Mouse (Mus musculus): Measurements from ENCODE around the gene Cxcr5. TPM values are rescaled to one million over a fixed set of nuclear protein-coding genes. Genes with fewer than 3 reads are reported as not detected.

Gene Cxcr5
- polyA plus RNA-seq, 1 experiment, result not detected

DNA sequence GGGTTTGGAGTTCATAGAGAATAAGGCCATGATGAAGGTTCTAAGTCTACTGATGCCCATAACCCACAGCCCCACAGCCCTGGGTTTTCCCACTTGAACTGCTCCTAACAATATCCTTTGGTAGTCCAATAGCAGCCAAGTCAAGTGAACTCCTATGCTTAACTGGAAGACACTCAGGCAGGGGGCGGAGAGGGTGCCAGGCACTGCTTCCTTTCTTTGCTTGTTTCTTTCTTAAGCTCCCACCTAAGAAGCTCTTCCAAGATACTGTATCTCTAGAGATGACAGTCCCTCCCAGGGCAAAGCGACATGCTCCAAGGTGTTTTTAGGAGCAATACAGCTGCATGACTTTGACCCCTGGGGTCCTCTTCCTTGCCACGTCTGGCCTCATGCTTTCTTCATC is 36.7 kb downstream of the Cxcr5 start:
- H3K79me3 ChIP-seq (ENCODE audit: low read depth), result no peaks in the 10 kb centered on the region
- TF ChIP-seq MAX (IDR thresholded peaks at IDR 0.05) (no peak), CEBPB (IDR thresholded peaks at IDR 0.05; ENCODE audit: low read depth) (no peak), FOSL1 (IDR thresholded peaks at IDR 0.05; ENCODE audit: insufficient read depth, low read length, poor library complexity, severe bottlenecking) (no peak), MYOG (IDR thresholded peaks at IDR 0.05; ENCODE audit: control insufficient read depth, extremely low read depth, insufficient read length) (no peak), USF1 (IDR thresholded peaks at IDR 0.05; ENCODE audit: low read depth) (no peak), MYOD1 (IDR thresholded peaks at IDR 0.05; ENCODE audit: control insufficient read depth, insufficient read length, low read depth) (no peak), CTCF (IDR thresholded peaks at IDR 0.05; ENCODE audit: control insufficient read depth, insufficient read depth, insufficient read length) (no peak)
- no peaks in the 10 kb centered on the region for H3K36me3 ChIP-seq (ENCODE audit: control insufficient read depth, insufficient read depth)
- no peaks in the 10 kb centered on the region for H3K79me2 ChIP-seq (ENCODE audit: control insufficient read depth, insufficient read depth)
- H3K27me3 ChIP-seq (ENCODE audit: control insufficient read depth, insufficient read depth, insufficient read length), result peaks cover 5% of the 10 kb centered on the region
- H3ac ChIP-seq (ENCODE audit: control insufficient read depth, insufficient read length, low read depth), result no peak overlapping the region
- H3K4me3 ChIP-seq (ENCODE audit: insufficient read depth, poor library complexity, severe bottlenecking), result no peak overlapping the region

DNA sequence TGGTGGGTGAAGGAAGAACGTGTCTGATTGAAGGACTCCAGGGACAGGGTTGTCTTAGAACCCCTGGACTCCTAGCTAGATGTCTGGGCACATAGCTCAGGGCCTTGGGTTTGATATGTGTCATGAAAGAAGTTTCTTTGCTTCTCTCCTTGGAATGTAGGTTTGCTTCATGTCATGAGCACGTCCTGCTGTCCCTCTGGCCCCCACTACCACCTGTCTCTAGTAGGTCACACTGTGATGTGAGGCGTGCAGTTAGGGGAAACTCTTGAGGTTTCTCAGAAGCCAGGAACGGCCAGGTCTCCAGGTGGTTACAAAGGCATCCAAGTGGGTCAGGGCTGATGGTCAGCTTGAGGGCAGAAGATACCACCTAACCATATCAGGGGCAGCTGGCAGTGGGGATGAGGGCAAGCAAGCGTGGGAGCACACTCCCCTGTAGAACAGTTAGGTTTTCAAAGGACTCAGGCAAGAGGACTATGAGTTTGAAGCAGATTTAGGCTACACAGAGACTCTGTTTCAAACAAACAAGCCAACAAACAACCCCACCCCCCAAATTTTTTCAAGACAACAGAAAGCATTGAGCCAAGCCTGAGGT is 37.3 kb downstream of the Cxcr5 start:
- H3K79me3 ChIP-seq (ENCODE audit: low read depth), result no peaks in the 10 kb centered on the region
- H3K79me2 ChIP-seq (ENCODE audit: control insufficient read depth, insufficient read depth), result no peaks in the 10 kb centered on the region
- H3K27me3 ChIP-seq (ENCODE audit: control insufficient read depth, insufficient read depth, insufficient read length), result peaks cover 5% of the 10 kb centered on the region
- TF ChIP-seq FOSL1 (IDR thresholded peaks at IDR 0.05; ENCODE audit: insufficient read depth, low read length, poor library complexity, severe bottlenecking) (no peak), MYOD1 (IDR thresholded peaks at IDR 0.05; ENCODE audit: control insufficient read depth, insufficient read length, low read depth) (no peak), USF1 (IDR thresholded peaks at IDR 0.05; ENCODE audit: low read depth) (no peak)
- no peak overlapping the region for H3ac ChIP-seq (ENCODE audit: control insufficient read depth, insufficient read length, low read depth)
- no peak overlapping the region for H3K4me3 ChIP-seq (ENCODE audit: insufficient read depth, poor library complexity, severe bottlenecking)
- no peaks in the 10 kb centered on the region for H3K36me3 ChIP-seq (ENCODE audit: control insufficient read depth, insufficient read depth)

DNA sequence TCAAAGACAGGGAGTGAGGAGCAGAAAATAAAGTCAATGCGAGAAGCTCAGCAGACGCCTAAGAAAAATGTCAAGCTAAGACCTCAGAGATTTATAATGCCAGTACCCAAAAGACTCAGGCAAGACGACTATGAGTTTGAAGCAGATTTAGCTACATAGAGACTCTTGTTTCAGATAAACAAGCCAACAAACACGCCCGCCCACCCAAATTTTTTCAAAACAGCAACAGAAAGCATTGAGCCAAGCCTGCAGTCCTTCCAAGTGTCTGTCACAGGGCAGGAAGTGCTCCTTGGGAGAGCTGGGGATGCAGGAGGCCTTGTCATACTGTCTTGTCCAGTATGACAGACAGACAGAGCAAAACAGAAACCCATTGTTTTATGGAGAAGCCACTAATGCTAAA is 38.0 kb downstream of the Cxcr5 start:
- no peaks in the 10 kb centered on the region for H3K36me3 ChIP-seq (ENCODE audit: control insufficient read depth, insufficient read depth)
- TF ChIP-seq FOSL1 (IDR thresholded peaks at IDR 0.05; ENCODE audit: insufficient read depth, low read length, poor library complexity, severe bottlenecking), result no peak
- no peak for TF ChIP-seq MYOD1 (IDR thresholded peaks at IDR 0.05; ENCODE audit: control insufficient read depth, insufficient read length, low read depth)
- TF ChIP-seq MAX (IDR thresholded peaks at IDR 0.05), result no peak
- TF ChIP-seq CEBPB (IDR thresholded peaks at IDR 0.05; ENCODE audit: low read depth), result no peak
- TF ChIP-seq MYOG (IDR thresholded peaks at IDR 0.05; ENCODE audit: control insufficient read depth, extremely low read depth, insufficient read length), result no peak
- no peak for TF ChIP-seq CTCF (IDR thresholded peaks at IDR 0.05; ENCODE audit: control insufficient read depth, insufficient read depth, insufficient read length)
- no peak for TF ChIP-seq USF1 (IDR thresholded peaks at IDR 0.05; ENCODE audit: low read depth)
- H3K79me3 ChIP-seq (ENCODE audit: low read depth), result no peaks in the 10 kb centered on the region
- no peak overlapping the region for H3K4me3 ChIP-seq (ENCODE audit: insufficient read depth, poor library complexity, severe bottlenecking)
- H3K27me3 ChIP-seq (ENCODE audit: control insufficient read depth, insufficient read depth, insufficient read length), result peaks cover 5% of the 10 kb centered on the region
- no peak overlapping the region for H3ac ChIP-seq (ENCODE audit: control insufficient read depth, insufficient read length, low read depth)
- H3K79me2 ChIP-seq (ENCODE audit: control insufficient read depth, insufficient read depth), result no peaks in the 10 kb centered on the region

DNA sequence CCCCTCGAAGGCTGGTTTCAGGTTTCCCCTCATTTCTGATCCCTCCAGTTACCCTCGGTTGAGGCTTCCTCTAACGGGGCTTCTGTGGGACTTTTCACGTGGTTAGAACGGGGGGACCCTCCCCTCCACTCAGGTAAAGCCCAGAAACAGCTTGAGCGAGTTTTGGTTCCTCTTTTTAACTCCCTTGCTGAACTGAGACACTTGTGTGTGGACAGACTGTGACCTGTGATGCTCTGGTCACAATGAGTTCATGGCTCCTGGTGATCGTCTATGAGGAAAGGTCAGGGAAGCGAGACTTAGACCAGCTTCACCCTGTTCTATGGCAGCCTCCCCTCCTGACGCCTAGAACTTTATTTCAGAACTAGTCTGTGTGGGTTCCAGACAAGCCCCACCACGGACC is 39.8 kb downstream of the Cxcr5 start:
- Histone ChIP-seq H3K36me3 (ENCODE audit: control insufficient read depth, insufficient read depth) (no peaks in the 10 kb centered on the region), H3K79me2 (ENCODE audit: control insufficient read depth, insufficient read depth) (no peaks in the 10 kb centered on the region), H3K79me3 (ENCODE audit: low read depth) (no peaks in the 10 kb centered on the region), H3K27me3 (ENCODE audit: control insufficient read depth, insufficient read depth, insufficient read length) (peaks cover 5% of the 10 kb centered on the region), H3K4me3 (ENCODE audit: insufficient read depth, poor library complexity, severe bottlenecking) (no peak overlapping the region), H3ac (ENCODE audit: control insufficient read depth, insufficient read length, low read depth) (no peak overlapping the region)
- no peak for TF ChIP-seq CEBPB (IDR thresholded peaks at IDR 0.05; ENCODE audit: low read depth)
- TF ChIP-seq CTCF (IDR thresholded peaks at IDR 0.05; ENCODE audit: control insufficient read depth, insufficient read depth, insufficient read length), result no peak
- TF ChIP-seq FOSL1 (IDR thresholded peaks at IDR 0.05; ENCODE audit: insufficient read depth, low read length, poor library complexity, severe bottlenecking), result no peak
- no peak for TF ChIP-seq MAX (IDR thresholded peaks at IDR 0.05)
- TF ChIP-seq MYOD1 (IDR thresholded peaks at IDR 0.05; ENCODE audit: control insufficient read depth, insufficient read length, low read depth), result no peak
- no peak for TF ChIP-seq USF1 (IDR thresholded peaks at IDR 0.05; ENCODE audit: low read depth)
- no peak for TF ChIP-seq MYOG (IDR thresholded peaks at IDR 0.05; ENCODE audit: control insufficient read depth, extremely low read depth, insufficient read length)

DNA sequence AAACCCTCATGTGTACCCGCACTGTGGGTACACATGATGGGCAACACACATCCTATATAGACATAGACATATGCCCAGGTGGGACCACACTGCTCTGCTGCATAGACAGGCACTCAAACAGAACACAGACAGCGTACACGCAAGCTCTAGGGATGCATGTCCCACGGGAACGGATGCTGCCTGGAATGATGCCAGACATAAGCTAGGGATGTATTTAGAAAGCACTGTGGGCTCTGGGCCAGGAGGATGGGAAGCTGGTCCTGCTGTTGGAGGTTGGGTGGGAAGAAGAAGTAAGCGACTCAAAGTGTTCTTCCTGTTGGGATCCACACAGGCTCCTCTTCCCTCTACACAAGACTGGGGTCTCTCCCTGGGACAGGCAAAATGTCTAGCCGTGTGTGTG is 43.6 kb downstream of the Cxcr5 start:
- Histone ChIP-seq H3K4me3 (ENCODE audit: insufficient read depth, poor library complexity, severe bottlenecking) (no peak overlapping the region), H3ac (ENCODE audit: control insufficient read depth, insufficient read length, low read depth) (no peak overlapping the region), H3K79me2 (ENCODE audit: control insufficient read depth, insufficient read depth) (no peaks in the 10 kb centered on the region), H3K79me3 (ENCODE audit: low read depth) (no peaks in the 10 kb centered on the region), H3K27me3 (ENCODE audit: control insufficient read depth, insufficient read depth, insufficient read length) (no peaks in the 10 kb centered on the region), H3K36me3 (ENCODE audit: control insufficient read depth, insufficient read depth) (no peaks in the 10 kb centered on the region)
- TF ChIP-seq MYOD1 (IDR thresholded peaks at IDR 0.05; ENCODE audit: control insufficient read depth, insufficient read length, low read depth) (no peak), CEBPB (IDR thresholded peaks at IDR 0.05; ENCODE audit: low read depth) (no peak), CTCF (IDR thresholded peaks at IDR 0.05; ENCODE audit: control insufficient read depth, insufficient read depth, insufficient read length) (no peak), MYOG (IDR thresholded peaks at IDR 0.05; ENCODE audit: control insufficient read depth, extremely low read depth, insufficient read length) (no peak), MAX (IDR thresholded peaks at IDR 0.05) (no peak), FOSL1 (IDR thresholded peaks at IDR 0.05; ENCODE audit: insufficient read depth, low read length, poor library complexity, severe bottlenecking) (no peak), USF1 (IDR thresholded peaks at IDR 0.05; ENCODE audit: low read depth) (no peak)

DNA sequence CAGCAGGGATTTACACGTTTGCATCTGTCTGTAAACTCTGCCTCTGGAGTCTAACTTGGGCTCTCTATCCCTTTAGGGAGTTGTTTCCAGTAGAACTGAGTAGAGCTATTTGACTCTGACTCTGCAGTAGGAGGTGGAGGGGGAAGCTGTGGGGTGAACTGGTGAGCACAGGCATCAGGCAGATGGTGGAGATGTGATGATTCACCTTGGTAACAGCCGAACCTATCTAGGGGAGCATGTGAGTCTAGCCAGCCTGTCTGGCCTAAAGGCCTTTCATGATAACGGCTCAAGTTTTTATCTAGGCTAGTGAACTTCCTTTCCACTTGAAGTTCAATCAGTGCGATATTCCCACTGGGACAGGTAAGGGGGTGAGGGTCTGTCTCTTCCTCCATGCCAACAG is 44.3 kb downstream of the Cxcr5 start:
- no peak for TF ChIP-seq USF1 (IDR thresholded peaks at IDR 0.05; ENCODE audit: low read depth)
- TF ChIP-seq MAX (IDR thresholded peaks at IDR 0.05), result no peak
- TF ChIP-seq CTCF (IDR thresholded peaks at IDR 0.05; ENCODE audit: control insufficient read depth, insufficient read depth, insufficient read length), result no peak
- no peak for TF ChIP-seq FOSL1 (IDR thresholded peaks at IDR 0.05; ENCODE audit: insufficient read depth, low read length, poor library complexity, severe bottlenecking)
- no peak for TF ChIP-seq CEBPB (IDR thresholded peaks at IDR 0.05; ENCODE audit: low read depth)
- no peak for TF ChIP-seq MYOD1 (IDR thresholded peaks at IDR 0.05; ENCODE audit: control insufficient read depth, insufficient read length, low read depth)
- no peak for TF ChIP-seq MYOG (IDR thresholded peaks at IDR 0.05; ENCODE audit: control insufficient read depth, extremely low read depth, insufficient read length)
- H3K79me2 ChIP-seq (ENCODE audit: control insufficient read depth, insufficient read depth), result no peaks in the 10 kb centered on the region

More for the DNA sequence above, 44.3 kb downstream of the Cxcr5 start:
- H3ac ChIP-seq (ENCODE audit: control insufficient read depth, insufficient read length, low read depth), result no peak overlapping the region
- no peak overlapping the region for H3K4me3 ChIP-seq (ENCODE audit: insufficient read depth, poor library complexity, severe bottlenecking)
- no peaks in the 10 kb centered on the region for H3K27me3 ChIP-seq (ENCODE audit: control insufficient read depth, insufficient read depth, insufficient read length)
- H3K36me3 ChIP-seq (ENCODE audit: control insufficient read depth, insufficient read depth), result no peaks in the 10 kb centered on the region
- H3K79me3 ChIP-seq (ENCODE audit: low read depth), result no peaks in the 10 kb centered on the region

Measured in C2C12 (cell line).